Mouse (Mus musculus) brain, embryonic 14.5 days (tissue): ENCODE data around the gene Dbnl.

ENCODE experiments used
- CTCF ChIP-seq: fragments of 200-500 bp; IDR thresholded peaks from 2 replicates; pipeline ENCODE4 v1.5.1; 2012; ENCODE audit warnings: inconsistent platforms, mild to moderate bottlenecking, moderate library complexity, borderline replicate concordance; ENCODE audit not compliant: insufficient read depth, insufficient read length; ENCODE audit errors: extremely low read depth
- POLR2A ChIP-seq: fragments of 200-500 bp; IDR thresholded peaks from 2 replicates; pipeline ENCODE4 v1.6.1; 2012; ENCODE audit warnings: mild to moderate bottlenecking, inconsistent platforms, borderline replicate concordance; ENCODE audit not compliant: poor library complexity, insufficient read depth, insufficient read length, severe bottlenecking; ENCODE audit errors: extremely low read depth

DNA sequence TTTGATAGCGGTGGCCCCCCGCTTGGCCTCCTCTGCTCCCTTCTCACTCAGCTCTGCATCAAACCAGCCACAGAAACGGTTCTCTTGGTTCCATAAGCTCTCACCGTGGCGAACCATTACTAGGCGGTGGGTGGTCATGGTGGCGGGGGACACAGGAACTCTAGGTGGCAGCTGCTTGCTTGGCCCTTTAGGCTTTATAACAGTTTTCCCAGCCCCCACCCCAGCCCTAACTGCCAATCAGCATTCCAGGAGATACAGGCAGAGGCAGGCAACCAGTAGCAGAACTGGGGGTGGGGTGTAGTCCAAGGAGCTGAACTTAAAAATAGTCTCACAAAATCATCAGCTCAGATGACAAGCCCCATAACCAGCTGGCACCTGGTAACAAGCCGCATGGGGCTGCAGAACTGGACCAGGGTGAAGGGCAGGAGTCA is 15.3 kb downstream of the Dbnl start, which contains the start of gene Pgam2:
- no peak for TF ChIP-seq CTCF
- no peak for TF ChIP-seq POLR2A
